Mouse (Mus musculus) lung, postnatal 36 days (tissue): ENCODE data around the gene Gm10663.

Source experiments
- DNase-seq: peaks from one replicate; pipeline ENCODE4 v3.0.0; 2022; ENCODE audit warnings: mixed read lengths

The Gm10663 gene

DNA sequence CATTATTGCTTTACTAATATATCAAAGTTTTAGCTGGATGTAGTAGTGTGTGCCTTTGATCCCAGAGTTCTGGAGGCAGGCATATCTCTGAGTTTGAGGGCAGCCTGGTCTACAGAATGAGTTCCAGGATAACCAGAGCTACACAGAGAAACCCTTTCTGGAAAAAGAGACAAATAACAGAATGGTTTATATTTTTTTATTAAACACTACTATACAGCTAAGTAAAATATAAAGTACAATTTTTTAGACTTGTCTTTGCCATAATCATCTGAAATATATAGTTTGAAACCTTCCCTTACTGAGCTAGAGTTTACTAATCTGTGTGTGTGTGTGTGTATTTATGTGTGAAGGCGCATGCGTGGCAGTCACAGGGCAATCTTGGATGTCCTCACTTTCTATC, at the start of gene Gm10663:
TSS of gene Gm10663 (plus strand) at position 301 of the 400 bp plus-strand sequence.
- no peak for DNase-seq

DNA sequence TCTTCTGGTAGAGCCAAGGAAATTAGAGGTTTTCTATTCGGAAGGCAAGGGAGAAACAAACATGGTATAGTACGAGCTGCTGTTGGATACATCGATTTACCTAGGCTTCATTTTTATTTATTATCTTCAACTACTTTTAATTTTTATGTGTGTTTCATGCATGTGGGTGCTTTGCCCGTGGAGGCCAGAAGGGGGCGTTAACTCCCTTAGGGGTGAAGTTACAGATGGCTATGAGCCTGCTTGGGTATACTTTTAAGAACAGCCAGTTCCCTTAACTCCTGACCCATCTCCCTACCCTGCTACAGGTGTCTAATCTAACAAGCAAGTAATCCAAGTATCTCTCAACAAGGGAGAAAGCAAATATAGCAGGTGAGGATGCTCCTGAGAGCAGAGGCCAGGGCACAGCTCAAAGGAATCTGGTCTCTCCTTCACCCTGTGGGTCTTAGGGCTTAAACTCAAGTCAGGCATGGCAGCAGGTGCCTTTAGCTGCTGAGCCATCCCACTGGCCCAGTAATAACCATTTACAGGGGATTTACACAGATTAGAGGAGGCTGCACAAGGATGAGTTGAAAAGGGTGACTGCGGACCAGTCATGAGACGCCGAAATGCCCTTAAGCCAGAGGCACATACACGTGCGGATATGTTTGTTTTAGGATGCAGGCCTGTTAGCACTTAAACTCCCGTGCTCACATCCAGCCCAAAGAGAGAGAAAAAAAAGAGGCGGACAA, 45.7 kb upstream of the Gm10663 start:
- DNase-seq = no peak

DNA sequence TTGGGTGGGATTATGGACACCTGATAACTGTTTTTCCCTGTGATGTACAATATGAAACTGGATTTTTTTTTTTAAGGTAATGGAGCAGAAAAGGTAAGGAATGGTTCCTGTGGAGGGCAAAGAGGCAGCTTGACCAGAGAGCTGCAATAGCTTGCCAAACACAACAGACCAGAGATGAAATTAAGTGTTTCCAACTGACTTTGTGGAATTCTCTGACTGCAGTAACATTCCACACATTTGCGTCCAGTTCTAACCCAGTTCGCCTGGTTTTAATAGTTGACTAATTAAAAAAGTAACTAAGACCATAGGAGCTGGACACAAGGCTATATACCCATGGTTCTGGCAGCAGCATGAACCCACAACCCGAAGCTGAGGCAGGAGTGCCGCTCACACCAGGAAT, 45.1 kb upstream of the Gm10663 start:
- no peak for DNase-seq

DNA sequence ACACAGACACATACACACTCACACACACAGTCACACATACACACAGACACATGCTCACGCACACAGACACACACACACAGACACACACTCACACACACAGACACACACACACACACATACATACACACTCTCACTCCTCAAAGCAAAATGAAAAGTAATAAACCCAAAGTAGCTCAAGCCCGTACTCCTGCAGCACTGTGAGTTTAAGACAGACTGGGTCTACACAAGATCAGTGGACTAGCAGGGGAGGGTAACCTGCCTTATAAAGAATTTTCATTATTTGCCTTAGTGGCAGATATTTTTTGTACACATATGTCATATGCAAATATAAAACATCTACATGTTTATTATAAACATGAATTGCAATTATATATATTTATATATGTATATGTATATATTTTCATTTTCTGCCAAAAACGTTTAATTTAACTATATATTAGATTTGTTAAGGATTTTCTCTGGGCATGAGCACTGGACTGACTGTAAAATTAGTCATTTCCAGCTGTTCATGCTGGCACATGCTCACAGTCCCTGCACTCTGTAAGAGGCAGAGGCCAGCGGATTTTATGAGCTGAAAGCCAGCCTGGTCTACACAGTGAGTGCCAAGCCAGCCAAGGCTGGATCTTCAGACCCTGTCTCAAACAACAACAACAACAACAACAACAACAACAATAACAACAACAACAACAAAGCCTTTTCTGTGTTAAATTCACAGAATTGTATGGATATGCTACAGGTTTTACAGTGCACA, 43.9 kb upstream of the Gm10663 start:
- DNase-seq = no peak

DNA sequence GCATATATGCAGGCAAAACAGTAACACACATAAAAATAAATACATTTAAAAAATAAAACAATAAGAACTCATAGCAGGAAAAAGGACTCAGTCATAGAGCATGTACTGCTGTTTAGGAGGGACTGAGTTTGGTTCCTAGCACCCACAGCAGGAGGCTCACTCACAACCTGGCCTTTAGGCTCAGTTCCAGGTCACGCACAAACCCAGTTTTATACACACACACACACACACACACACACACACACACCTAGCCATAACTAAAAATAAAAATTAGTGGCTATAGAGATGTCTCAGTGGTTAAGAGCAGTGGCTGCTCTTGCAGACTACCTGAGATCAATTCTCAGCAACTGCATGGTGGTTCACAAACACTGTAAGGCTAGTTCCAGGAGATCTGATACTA, 42.7 kb upstream of the Gm10663 start:
- no peak for DNase-seq

DNA sequence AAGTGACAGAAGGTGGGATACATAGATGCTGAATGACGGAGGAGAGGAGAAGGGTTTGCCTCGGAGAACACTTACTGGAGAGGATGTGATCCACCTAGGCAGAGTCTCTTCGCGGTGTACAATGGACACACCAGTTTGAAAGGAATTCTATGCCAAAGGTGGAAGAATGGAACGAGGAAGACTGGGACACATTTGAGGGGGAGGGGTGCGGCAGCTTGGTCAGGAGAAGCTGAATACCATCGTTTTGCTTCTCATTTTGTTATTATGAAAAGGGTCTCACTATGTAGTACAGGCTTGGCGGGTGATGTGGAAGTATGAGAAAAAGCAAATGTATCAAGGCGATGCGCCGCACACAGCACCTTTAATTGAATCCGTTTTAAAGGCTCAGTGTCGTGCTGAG, 41.8 kb upstream of the Gm10663 start:
- no peak for DNase-seq

DNA sequence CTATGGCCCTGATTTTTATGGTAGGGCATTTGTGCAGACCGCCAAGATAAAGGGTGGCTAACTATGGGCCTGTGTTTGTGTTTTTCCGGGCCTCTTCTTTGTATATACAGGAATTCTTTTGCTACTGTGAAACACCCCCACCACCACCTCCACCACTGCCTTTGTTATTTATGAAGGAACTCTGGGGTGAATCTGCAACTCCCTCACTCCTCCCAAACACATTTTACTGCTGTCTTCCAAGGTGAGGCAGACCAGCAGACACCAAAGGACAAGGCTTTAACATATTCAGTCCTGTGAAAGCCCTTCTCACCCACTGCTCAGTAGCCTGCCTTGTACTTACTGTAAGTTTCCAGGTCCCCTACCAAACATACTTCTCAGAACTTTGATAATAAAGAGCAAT, 40.7 kb upstream of the Gm10663 start:
- DNase-seq = no peak

DNA sequence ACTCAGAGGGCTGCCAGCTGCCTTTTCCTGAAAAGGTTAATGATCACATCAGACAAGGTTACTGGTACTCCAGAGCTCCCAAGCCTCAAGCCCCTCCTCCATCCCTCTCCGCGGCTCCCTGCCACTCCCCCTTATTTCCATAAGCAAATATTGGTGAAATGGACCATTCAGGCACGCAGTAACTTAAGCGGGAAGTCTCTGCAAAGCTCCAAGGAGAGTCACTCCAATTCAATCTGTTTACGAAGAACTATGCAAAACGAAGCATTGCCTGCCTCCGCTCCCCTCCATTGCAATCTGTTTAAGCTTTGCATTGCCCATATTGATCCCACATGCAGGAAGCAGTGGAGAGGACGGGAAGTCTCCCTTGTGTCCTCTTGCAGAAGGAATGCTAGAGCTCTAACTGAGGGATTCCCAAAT, 37.7 kb upstream of the Gm10663 start, which contains the start of gene Apela:
TSS of gene Apela (minus strand) at position 220 of the 417 bp plus-strand sequence.
- peak; percentile 57 for DNase-seq

DNA sequence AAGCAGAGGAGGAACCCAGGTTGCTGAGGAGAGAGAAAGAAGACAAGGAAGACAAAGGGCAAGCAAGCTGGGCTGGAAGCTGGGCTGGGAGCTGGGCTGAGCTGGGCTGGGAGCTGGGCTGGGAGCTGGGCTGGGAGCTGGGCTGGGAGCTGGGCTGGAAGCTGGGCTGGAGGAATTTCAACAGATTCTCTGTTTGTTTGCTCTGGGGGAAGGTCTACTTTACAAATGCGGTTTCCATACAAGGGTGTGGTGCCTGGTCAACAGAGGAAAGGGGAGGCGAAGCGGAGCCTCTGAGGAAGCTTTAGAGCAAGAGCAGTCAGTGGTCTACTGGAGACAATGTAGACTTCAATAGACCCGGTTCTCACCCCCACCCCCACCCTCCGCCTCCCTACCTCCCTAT, 28.3 kb upstream of the Gm10663 start:
- DNase-seq = no peak

DNA sequence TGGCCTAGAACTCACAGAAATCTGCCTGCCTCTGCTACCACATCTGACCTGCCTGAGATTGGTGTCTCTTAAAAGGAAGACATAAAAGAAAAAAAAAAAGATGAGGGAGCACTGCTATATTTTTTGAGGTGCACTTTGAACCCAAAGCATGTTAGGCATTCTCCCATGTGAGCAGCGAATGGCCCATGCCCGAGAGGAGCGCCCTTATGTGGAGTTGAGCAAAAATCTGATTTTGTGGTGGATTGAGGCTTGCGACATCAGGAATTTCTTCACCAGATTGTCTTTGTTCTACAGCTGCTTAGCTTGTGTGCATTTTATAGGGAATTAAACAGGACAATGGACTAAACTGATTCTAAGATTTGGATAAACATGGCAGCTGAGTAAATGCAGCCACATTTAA, 27.6 kb upstream of the Gm10663 start:
- DNase-seq = no peak

DNA sequence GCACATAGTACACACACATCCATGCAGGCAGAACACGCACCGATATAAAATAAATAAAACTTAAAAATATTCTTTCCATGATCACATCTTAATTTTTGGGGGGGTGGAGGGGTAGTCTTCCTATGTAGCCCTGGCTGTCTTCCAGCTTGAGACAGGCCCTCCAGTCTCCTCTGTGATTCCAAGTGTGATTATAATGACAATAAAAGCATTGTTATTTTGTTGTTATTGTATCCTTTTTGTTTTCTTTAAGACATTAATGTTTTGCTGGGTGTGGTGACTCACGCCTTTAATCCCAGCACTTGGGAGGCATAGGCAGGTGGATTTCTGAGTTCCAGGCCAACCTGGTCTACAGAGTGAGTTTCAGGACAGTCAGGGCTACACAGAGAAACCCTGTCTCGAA, 27.0 kb upstream of the Gm10663 start:
- DNase-seq = no peak

DNA sequence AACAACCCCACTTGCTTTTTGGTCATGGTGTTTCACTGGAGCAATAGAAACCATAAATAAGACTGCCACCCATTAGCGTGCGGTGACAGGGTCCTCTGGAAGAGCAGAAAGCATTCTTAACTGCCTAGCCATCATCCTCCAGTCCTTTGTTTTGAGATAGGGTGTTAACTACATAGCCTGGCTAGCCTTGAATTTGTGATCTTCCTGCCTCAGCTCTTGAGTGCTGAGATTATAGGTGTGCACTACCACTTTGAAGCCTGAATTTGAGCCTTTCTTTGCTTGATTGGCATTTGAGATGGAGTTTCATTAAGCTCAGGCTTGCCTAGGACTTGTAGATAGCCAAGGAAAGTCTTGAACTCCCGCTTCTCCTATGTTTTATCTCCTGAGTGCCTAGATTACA, 21.3 kb upstream of the Gm10663 start:
- no peak for DNase-seq

DNA sequence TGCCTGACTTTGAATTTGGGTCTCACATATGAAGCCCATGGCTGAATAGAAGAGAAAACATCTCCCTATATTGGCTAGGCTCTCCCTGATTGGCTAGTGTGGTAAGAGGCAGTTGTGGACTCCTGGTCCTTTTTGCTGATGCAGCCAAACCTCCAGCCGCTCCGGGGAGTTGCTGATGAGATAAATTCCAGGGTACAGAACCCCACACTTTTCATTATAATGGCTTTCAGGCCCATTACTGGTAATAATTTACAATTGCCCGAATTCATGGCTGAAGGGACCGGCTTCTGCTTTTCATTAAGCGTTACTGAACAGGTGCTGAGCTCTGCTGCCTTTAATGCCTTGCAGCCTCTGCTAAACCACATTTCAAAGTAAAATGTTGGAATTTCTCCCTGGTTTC, 20.9 kb upstream of the Gm10663 start:
- DNase-seq = no peak

DNA sequence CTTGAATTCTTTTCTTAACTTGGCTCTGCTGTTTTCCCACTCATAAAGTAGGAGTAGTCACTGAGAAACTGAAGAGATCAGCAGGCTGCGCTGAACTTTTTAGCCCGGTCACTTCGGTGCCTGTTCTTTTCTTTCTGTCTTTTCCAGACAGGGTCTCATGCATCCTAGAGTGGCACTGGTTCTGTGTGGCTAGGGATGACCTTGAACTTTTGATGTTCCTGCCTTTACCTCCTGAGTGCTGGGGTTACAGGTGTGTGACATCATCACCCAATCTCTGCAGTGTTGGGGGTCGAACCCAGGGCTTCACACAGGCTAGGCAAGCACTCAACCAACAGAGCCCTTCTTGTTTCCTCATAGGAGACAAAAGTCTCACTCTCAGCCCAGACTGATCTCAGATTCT, 18.1 kb upstream of the Gm10663 start:
- DNase-seq = no peak

DNA sequence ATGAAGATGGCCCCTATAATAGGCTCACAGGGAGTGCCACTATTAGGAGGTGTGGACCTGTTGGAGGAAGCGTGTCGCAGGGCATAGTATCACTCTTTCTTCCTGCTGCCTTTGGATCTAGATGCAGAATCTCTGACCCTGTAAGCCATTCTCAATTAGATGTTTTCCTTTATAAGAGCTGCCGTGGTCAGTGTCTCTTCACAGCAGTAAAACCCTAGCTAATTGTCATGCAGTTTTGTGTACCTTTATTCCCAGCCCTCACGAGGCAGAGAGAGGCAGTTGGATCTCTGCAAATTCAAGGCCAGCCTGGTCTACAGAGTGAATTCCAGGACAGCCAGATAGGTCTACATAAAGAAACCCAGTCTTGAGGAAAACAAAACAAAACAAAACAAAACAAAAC, 12.6 kb upstream of the Gm10663 start:
- DNase-seq = no peak

DNA sequence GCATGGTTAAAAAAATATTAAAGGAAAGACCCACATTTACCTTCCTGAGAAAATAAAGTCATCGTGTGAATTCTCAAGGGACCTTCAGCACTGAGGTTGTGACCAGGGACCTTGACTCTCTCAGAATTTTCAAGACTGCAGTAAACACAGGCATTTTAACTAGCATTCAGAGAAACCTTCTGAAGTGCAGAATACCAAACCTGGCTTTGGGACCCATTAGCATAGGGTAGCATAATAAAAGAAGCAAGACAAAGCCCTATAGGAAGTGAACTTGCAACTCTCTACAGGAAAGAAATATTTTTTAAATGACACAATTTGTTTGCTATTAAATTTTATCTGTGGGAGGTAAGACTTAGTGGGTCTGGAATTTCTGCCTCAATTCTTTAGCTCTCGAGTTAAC, 10.8 kb upstream of the Gm10663 start:
- DNase-seq = no peak

DNA sequence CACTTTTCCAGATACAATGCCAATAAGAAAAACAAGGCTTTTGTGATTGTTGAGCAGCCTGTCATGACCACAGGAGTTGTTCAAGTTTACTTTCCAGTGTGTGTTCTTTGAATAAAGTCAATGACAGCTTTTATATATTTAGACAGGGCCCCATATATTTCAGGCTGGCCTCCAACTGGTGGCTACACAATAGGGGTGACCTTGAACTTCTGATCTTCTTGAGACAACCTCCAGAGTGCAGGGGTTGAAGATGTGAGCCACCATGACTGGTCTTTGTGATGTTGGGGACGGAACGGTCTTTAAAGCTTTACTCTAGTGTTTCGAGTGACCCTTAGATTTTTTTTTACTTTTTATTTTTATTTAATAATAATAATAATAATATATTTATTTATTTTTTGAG, 9.2 kb upstream of the Gm10663 start:
- no peak for DNase-seq

DNA sequence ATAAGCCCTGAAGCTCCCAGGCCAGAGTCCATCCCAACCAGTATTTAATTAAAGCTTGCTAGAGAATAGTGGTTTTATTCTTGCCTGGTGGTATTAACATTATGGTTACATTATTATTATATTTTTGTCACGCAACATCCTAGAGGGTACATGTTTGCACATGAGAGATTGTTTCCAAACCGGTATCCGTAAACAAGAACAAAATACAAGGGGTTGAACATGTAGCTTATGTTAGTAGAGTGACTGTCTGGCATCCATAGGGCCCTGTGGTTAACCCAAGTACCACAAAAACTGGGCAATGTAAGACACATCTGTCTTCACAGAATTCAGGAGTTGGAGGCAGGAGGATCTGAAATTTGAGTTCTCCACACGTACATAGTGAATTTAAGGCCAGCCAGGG, 7.8 kb upstream of the Gm10663 start:
- DNase-seq = no peak

DNA sequence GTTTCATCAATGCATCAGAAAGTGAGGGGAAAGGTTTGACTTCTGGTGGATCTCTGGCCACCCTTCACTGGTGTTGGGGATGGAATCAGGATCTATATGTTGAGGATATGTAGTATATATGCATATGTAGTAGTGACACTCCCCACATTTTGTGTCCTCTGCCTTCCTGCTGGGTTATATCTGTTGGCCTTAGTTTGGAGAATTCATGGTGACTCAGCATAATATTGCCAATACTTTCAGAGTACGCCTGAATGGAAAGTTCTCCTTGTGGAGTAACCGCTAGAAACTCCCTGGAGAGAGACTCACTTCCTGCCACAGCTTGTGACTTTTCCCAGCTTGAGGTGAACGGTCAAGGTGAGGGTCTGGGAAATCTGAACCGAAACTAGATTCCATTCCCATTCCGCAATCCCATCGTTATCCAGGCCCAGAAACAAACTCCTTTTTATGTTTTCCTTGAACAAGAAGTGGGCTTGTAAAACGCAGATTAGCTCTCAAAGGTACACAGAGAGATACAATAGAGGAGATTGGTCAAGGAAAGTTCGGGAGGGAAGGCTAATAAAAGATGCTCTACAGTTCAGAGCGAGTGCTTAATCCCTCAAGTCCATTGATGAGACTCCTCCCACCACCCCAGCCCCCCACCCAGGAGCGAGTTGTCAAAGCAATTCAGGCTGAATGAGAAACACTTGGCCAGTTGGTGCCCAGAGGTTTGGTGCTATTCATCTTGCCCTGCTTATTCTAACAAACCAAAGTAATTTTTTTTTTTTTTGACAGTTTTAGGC, 7.0 kb upstream of the Gm10663 start:
- DNase-seq = peak; percentile 2

DNA sequence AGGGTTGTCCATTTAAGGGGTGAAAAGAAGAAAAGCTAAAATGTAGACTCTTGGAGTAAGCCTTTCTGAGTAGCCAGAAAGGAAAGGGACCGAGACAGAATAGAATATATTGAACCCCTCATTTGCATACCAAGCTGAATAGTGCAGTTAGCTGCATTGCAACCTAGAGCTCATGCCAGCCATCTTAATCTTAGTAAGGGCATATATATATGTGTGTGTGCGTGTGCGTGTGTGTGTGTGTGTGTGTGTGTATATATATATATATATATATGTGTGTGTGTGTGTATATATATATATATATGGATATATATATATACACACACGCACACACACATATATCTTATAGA, 6.4 kb upstream of the Gm10663 start:
- no peak for DNase-seq

DNA sequence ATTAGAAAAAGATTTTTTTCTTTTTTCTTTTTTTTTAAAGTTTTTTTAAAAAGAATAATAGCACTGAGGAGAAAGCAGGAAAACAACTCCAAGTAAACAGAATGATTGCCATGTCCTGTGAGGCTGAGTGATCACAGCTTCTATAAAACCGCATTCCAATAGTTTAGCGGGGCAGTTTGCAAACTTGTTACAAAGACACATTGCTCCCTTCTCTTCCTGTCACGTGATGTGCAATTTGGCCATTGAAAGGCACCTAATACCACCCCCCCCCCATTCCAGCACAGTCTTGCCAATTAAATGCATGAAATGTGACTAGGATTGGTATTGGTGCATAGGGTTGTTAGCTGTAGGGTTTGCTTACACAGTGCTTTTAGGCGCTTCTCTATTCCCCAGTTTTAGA, 3.8 kb upstream of the Gm10663 start:
- no peak for DNase-seq

DNA sequence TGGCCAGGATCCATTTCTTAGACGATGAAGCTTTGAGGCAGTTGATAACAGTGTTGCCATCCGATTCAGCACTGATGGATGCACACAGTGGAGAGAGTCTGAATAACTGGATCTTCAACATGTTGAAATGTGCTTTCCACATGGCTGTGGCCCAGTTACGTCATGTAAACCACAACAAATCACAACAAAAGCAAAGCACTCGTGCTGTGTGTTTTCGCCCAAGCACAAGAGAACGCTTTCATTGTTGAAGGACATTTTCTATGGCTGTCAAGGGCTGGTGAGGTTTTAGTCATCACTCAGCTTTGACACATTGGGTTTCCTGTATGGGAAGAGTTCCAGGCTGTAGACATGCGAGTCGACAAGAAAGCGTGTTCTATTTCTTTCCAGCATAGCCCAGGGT, 5.9 kb downstream of the Gm10663 start:
- no peak for DNase-seq

DNA sequence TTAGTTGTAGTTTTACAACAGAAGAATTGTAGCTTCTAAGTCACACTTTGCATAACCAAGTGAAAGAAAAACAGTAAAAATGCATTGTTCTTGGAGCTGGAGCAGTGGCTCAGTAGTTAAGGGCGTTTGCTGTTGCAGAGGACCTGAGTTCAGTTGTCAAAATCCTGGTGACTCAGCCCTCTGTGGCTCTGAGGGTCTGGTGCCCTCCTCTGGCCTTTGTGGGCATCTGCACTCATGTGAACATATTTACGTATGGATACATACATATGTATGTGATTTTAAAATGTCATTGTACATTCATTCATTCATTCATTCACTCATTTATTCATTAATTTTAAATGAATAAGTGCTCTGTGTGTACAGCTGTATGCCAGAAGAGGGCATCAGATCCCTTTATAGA, 10.8 kb downstream of the Gm10663 start:
- DNase-seq = no peak

DNA sequence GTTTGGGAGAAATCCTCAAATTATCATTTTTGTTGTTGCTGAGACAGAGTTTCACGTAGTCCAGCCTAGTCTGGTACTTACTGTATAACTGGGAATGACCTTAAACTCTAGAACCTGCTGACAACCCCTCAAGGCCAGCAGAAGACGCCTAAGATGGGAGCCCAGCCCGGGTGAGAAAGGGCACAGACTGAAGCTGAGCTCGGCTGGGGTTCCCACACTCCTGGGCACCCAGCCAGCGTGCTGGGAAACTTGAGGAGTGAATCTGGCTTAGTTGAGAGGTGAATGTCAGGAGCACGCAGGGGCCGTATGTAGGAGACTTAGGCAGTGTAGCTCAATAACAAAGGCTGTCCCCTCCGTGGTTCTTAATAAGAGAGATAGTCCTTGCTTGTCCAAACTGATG, 12.9 kb downstream of the Gm10663 start:
- DNase-seq = no peak
